Mouse (Mus musculus) MEL (cell line): ENCODE results near the gene Otulinl. TPM values are rescaled to one million over a fixed set of nuclear protein-coding genes. Genes with fewer than 3 reads are reported as not detected.

Experiments used
- DNase-seq: peaks from one replicate; pipeline ENCODE4 v3.0.0; 2011; ENCODE audit warnings: low read depth, low spot score
- H3K27ac ChIP-seq: 2 replicates; pipeline ENCODE4 v1.5.1; 2012; ENCODE audit warnings: low read depth, mild to moderate bottlenecking, control low read depth, low read length, moderate library complexity; ENCODE audit not compliant: control insufficient read depth
- H3K27me3 ChIP-seq, 2 experiments: fragments of 150-350 bp in 1 of 2; sonication (generic) in 1 of 2; 2 replicates each; pipeline ENCODE4 v1.6.1; 2012; ENCODE audit warnings: low read length in 2 of 2, mild to moderate bottlenecking in 2 of 2, improper control_type of control experiment in 1 of 2, moderate library complexity in 1 of 2; ENCODE audit not compliant: insufficient read depth in 2 of 2, control insufficient read depth in 1 of 2
- H3K36me3 ChIP-seq, 2 experiments: 2 replicates each; pipeline ENCODE4 v1.6.1; 2012 to 2014; ENCODE audit warnings: low read length in 2 of 2, improper control_type of control experiment in 1 of 2, inconsistent platforms in 1 of 2, mild to moderate bottlenecking in 1 of 2; ENCODE audit not compliant: insufficient read depth in 2 of 2, control insufficient read depth in 1 of 2
- H3K4me1 ChIP-seq, 2 experiments: fragments of 150-350 bp in 1 of 2; sonication (generic) in 1 of 2; 2 replicates each; pipeline ENCODE4 v1.6.1; 2012; ENCODE audit warnings: low read length in 2 of 2, improper control_type of control experiment in 1 of 2, mild to moderate bottlenecking in 1 of 2; ENCODE audit not compliant: insufficient read depth in 2 of 2, control insufficient read depth in 1 of 2
- H3K4me3 ChIP-seq, 2 experiments: fragments of 150-350 bp in 1 of 2; sonication (generic) in 1 of 2; 2 replicates each; pipeline ENCODE4 v1.5.1; 2012; ENCODE audit warnings: low read depth in 2 of 2, low read length in 2 of 2, mild to moderate bottlenecking in 2 of 2, moderate library complexity in 2 of 2, control low read depth in 1 of 2, improper control_type of control experiment in 1 of 2; ENCODE audit not compliant: control insufficient read depth in 1 of 2, insufficient read depth in 1 of 2
- H3K79me2 ChIP-seq: 2 replicates; pipeline ENCODE4 v1.6.1; 2012; ENCODE audit warnings: mild to moderate bottlenecking, low read length, moderate library complexity; ENCODE audit not compliant: control insufficient read depth, poor library complexity, insufficient read depth
- H3K9ac ChIP-seq: 2 replicates; pipeline ENCODE4 v1.6.1; 2012; ENCODE audit warnings: low read depth, mild to moderate bottlenecking, control low read depth, low read length, moderate library complexity; ENCODE audit not compliant: control insufficient read depth, poor library complexity, severe bottlenecking
- H3K9me3 ChIP-seq: fragments of 150-350 bp; sonication (generic); replicated peaks from 2 replicates; pipeline ENCODE4 v1.6.1; 2012; ENCODE audit warnings: mild to moderate bottlenecking, low read length, improper control_type of control experiment, moderate library complexity; ENCODE audit not compliant: insufficient read depth
- BHLHE40 ChIP-seq: IDR thresholded peaks from 2 replicates; pipeline ENCODE4 v1.6.1; 2012; ENCODE audit warnings: low read depth, mild to moderate bottlenecking, inconsistent platforms, low read length, improper control_type of control experiment, borderline replicate concordance
- CHD1 ChIP-seq: IDR thresholded peaks from 2 replicates; pipeline ENCODE4 v1.6.1; 2012; ENCODE audit warnings: low read depth, mild to moderate bottlenecking, inconsistent platforms, low read length, improper control_type of control experiment
- CHD2 ChIP-seq: IDR thresholded peaks from 2 replicates; pipeline ENCODE4 v1.6.1; 2011; ENCODE audit warnings: low read length, improper control_type of control experiment
- CTCF ChIP-seq, 3 experiments: IDR thresholded peaks in 2 of 3; conservative IDR thresholded peaks in 1 of 3; 2 replicates each; pipeline ENCODE4 v1.5.1; 2011 to 2012; ENCODE audit warnings: low read length in 3 of 3, low read depth in 2 of 3, mild to moderate bottlenecking in 2 of 3, improper control_type of control experiment in 1 of 3, inconsistent platforms in 1 of 3, mixed read lengths in 1 of 3, moderate library complexity in 1 of 3; ENCODE audit not compliant: control insufficient read depth in 1 of 3, insufficient read depth in 1 of 3, poor library complexity in 1 of 3, severe bottlenecking in 1 of 3
- E2F4 ChIP-seq: IDR thresholded peaks from 2 replicates; pipeline ENCODE4 v1.6.1; 2011; ENCODE audit warnings: low read depth, low read length, improper control_type of control experiment, borderline replicate concordance
- ELF1 ChIP-seq: IDR thresholded peaks from 2 replicates; pipeline ENCODE4 v1.6.1; 2014; ENCODE audit warnings: low read depth, mild to moderate bottlenecking, inconsistent platforms, low read length, improper control_type of control experiment, moderate library complexity
- ETS1 ChIP-seq: IDR thresholded peaks from 2 replicates; pipeline ENCODE4 v1.6.1; 2012; ENCODE audit warnings: low read depth, mild to moderate bottlenecking, inconsistent platforms, low read length, improper control_type of control experiment, moderate library complexity
- GABPA ChIP-seq: IDR thresholded peaks from 2 replicates; pipeline ENCODE4 v1.6.1; 2012; ENCODE audit warnings: low read depth, mild to moderate bottlenecking, inconsistent platforms, low read length, improper control_type of control experiment, moderate library complexity
- GATA1 ChIP-seq: IDR thresholded peaks from 2 replicates; pipeline ENCODE4 v1.6.1; 2011; ENCODE audit warnings: low read depth, low read length, improper control_type of control experiment
- HCFC1 ChIP-seq: IDR thresholded peaks from 2 replicates; pipeline ENCODE4 v1.6.1; 2012; ENCODE audit warnings: low read depth, mild to moderate bottlenecking, inconsistent platforms, low read length, improper control_type of control experiment, moderate library complexity
- KAT2A ChIP-seq: conservative IDR thresholded peaks from 2 replicates; pipeline ENCODE4 v1.6.1; 2012; ENCODE audit warnings: low read depth, low read length, improper control_type of control experiment, inconsistent platforms
- MAX ChIP-seq: IDR thresholded peaks from 2 replicates; pipeline ENCODE4 v1.6.1; 2011; ENCODE audit warnings: low read length, improper control_type of control experiment
- MAZ ChIP-seq: IDR thresholded peaks from 2 replicates; pipeline ENCODE4 v1.6.1; 2012; ENCODE audit warnings: low read depth, mild to moderate bottlenecking, inconsistent platforms, low read length, improper control_type of control experiment
- MXI1 ChIP-seq: IDR thresholded peaks from 2 replicates; pipeline ENCODE4 v1.6.1; 2011; ENCODE audit warnings: mild to moderate bottlenecking, low read depth, low read length, improper control_type of control experiment
- MYB ChIP-seq: IDR thresholded peaks from 2 replicates; pipeline ENCODE4 v1.6.1; 2011; ENCODE audit warnings: mild to moderate bottlenecking, low read depth, low read length, improper control_type of control experiment
- MYC ChIP-seq: IDR thresholded peaks from 2 replicates; pipeline ENCODE4 v1.6.1; 2011; ENCODE audit warnings: low read depth, mild to moderate bottlenecking, low read length, improper control_type of control experiment, moderate library complexity
- NRF1 ChIP-seq: IDR thresholded peaks from 2 replicates; pipeline ENCODE4 v1.6.1; 2014; ENCODE audit warnings: low read depth, mild to moderate bottlenecking, inconsistent platforms, low read length, improper control_type of control experiment, moderate library complexity; ENCODE audit not compliant: poor library complexity, insufficient read depth, severe bottlenecking
- POLR2A ChIP-seq, 2 experiments: IDR thresholded peaks; 2 replicates each; pipeline ENCODE4 v1.6.1; 2011 to 2012; ENCODE audit warnings: low read length in 2 of 2, mild to moderate bottlenecking in 2 of 2, control low read depth in 1 of 2, improper control_type of control experiment in 1 of 2, low read depth in 1 of 2, moderate library complexity in 1 of 2; ENCODE audit not compliant: control insufficient read depth in 1 of 2, insufficient read depth in 1 of 2, poor library complexity in 1 of 2
- POLR2AphosphoS5 ChIP-seq: IDR thresholded peaks from 2 replicates; pipeline ENCODE4 v1.6.1; 2012; ENCODE audit warnings: low read depth, borderline replicate concordance, mild to moderate bottlenecking, inconsistent platforms, low read length, moderate library complexity, mixed read lengths
- RAD21 ChIP-seq: IDR thresholded peaks from 2 replicates; pipeline ENCODE4 v1.6.1; 2011; ENCODE audit warnings: mild to moderate bottlenecking, low read depth, low read length, improper control_type of control experiment
- SIN3A ChIP-seq: IDR thresholded peaks from 2 replicates; pipeline ENCODE4 v1.6.1; 2012; ENCODE audit warnings: low read length, improper control_type of control experiment, inconsistent platforms
- SMC3 ChIP-seq: IDR thresholded peaks from 2 replicates; pipeline ENCODE4 v1.6.1; 2011; ENCODE audit warnings: low read depth, low read length, improper control_type of control experiment
- TCF12 ChIP-seq: IDR thresholded peaks from 2 replicates; pipeline ENCODE4 v1.6.1; 2014; ENCODE audit warnings: low read depth, mild to moderate bottlenecking, inconsistent platforms, low read length, improper control_type of control experiment, moderate library complexity
- UBTF ChIP-seq: IDR thresholded peaks from 2 replicates; pipeline ENCODE4 v1.6.1; 2012; ENCODE audit warnings: low read depth, mild to moderate bottlenecking, inconsistent platforms, low read length, improper control_type of control experiment, moderate library complexity, borderline replicate concordance; ENCODE audit not compliant: insufficient read depth
- USF1 ChIP-seq: IDR thresholded peaks from 2 replicates; pipeline ENCODE4 v1.6.1; 2014; ENCODE audit warnings: low read depth, mild to moderate bottlenecking, inconsistent platforms, low read length, improper control_type of control experiment, moderate library complexity
- USF2 ChIP-seq, 2 experiments: IDR thresholded peaks; 2 replicates each; pipeline ENCODE4 v1.6.1; 2011 to 2012; ENCODE audit warnings: improper control_type of control experiment in 2 of 2, low read length in 2 of 2, borderline replicate concordance in 1 of 2, inconsistent platforms in 1 of 2, low read depth in 1 of 2, mild to moderate bottlenecking in 1 of 2; ENCODE audit not compliant: insufficient read depth in 1 of 2
- ZC3H11A ChIP-seq: IDR thresholded peaks from 2 replicates; pipeline ENCODE4 v1.6.1; 2012; ENCODE audit warnings: low read depth, mild to moderate bottlenecking, inconsistent platforms, low read length, improper control_type of control experiment
- ZKSCAN1 ChIP-seq: IDR thresholded peaks from 2 replicates; pipeline ENCODE4 v1.6.1; 2012; ENCODE audit warnings: low read depth, mild to moderate bottlenecking, inconsistent platforms, low read length, improper control_type of control experiment, moderate library complexity
- ZMIZ1 ChIP-seq: IDR thresholded peaks from 2 replicates; pipeline ENCODE4 v1.6.1; 2012; ENCODE audit warnings: low read depth, mild to moderate bottlenecking, inconsistent platforms, low read length, improper control_type of control experiment, moderate library complexity
- ZNF384 ChIP-seq: IDR thresholded peaks from 2 replicates; pipeline ENCODE4 v1.6.1; 2012; ENCODE audit warnings: low read depth, mild to moderate bottlenecking, inconsistent platforms, low read length, improper control_type of control experiment
- polyA plus RNA-seq, 2 experiments: library from polyadenylated mRNA; stranded (reverse) in 1 of 2; unstranded in 1 of 2; fragments of >175 nt in 1 of 2; fragments of >200 nt in 1 of 2; gene quantifications; 2 replicates each; pipeline versions ENCODE4 v1.2.1 to v1.2.4; 2012; ENCODE audit warnings: low replicate concordance in 2 of 2, low read depth in 1 of 2; ENCODE audit not compliant: insufficient read length in 2 of 2, insufficient read depth in 1 of 2, missing spikeins in 1 of 2
- total RNA-seq: library from RNA; depleted of rRNA; stranded (reverse); fragments of 300-350 nt; gene quantifications from 2 replicates; pipeline ENCODE4 v1.2.3, GENCODE M21; 2012

The Otulinl gene
- total and polyA plus RNA-seq, 3 experiments = 0.14 to 0.50 TPM; not detected in 1

DNA sequence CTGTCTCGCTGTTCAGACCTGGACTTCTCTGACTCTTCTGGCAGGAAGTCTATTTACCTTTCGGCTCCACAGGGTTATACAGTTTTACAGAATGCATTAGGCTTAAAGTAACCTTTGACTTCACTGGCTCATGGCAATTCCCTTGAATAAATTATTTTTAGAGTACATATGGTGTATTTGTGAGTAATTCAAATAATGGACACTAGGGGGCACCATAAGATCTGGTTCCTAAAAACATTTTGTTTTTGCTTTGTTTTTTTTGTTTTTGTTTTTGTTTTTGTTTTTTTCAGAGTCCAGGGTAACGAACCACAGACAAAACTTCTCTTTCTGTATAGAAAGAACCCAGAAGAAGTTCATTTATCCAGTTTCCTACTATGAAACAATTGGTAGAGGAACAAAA, 33.7 kb downstream of the Otulinl start:
- Histone ChIP-seq H3K4me3 (no peak overlapping the region), H3K27ac (no peak overlapping the region), H3K4me1 (no peaks in the 10 kb centered on the region), H3K9me3 (no peaks in the 10 kb centered on the region), H3K79me2 (no peaks in the 10 kb centered on the region), H3K36me3 (no peaks in the 10 kb centered on the region), H3K27me3 (peaks cover 0 to 2% of the 10 kb centered on the region in 2 experiments; a peak in 2 of 4 replicates), H3K9ac (no peak overlapping the region)
- peak; percentile 66 for DNase-seq
- no peak for TF ChIP-seq E2F4
- no peak for TF ChIP-seq CHD1
- TF ChIP-seq KAT2A = no peak
- TF ChIP-seq ZNF384 = peak; percentile 48
- no peak for TF ChIP-seq GABPA
- TF ChIP-seq MAZ = no peak
- TF ChIP-seq MXI1 = no peak
- TF ChIP-seq POLR2AphosphoS5 = no peak
- TF ChIP-seq MYB = no peak
- TF ChIP-seq UBTF = no peak
- TF ChIP-seq TCF12 = no peak
- peak; percentile 34 to 82 (median 48); a peak in 5 of 6 replicates for TF ChIP-seq CTCF (IDR thresholded peaks at IDR 0.05 in 2 of 3, conservative IDR thresholded peaks at IDR 0.05 in 1 of 3; ENCODE audit: control insufficient read depth in 1 of 3, insufficient read depth in 1 of 3, low read depth in 2 of 3, low read length in 3 of 3, poor library complexity in 1 of 3, severe bottlenecking in 1 of 3)
- TF ChIP-seq SMC3 = peak; percentile 88
- no peak for TF ChIP-seq NRF1
- no peak for TF ChIP-seq SIN3A
- TF ChIP-seq HCFC1 = no peak
- TF ChIP-seq USF1 = no peak
- no peak for TF ChIP-seq USF2 (IDR thresholded peaks at IDR 0.05; ENCODE audit: borderline replicate concordance in 1 of 2, insufficient read depth in 1 of 2, low read depth in 1 of 2, low read length in 2 of 2)
- TF ChIP-seq CHD2 = no peak
- TF ChIP-seq ETS1 = no peak
- TF ChIP-seq GATA1 = no peak
- no peak for TF ChIP-seq ZKSCAN1
- TF ChIP-seq RAD21 = peak; percentile 99
- TF ChIP-seq ZC3H11A = peak; percentile 91
- no peak for TF ChIP-seq ELF1
- no peak for TF ChIP-seq ZMIZ1
- no peak for TF ChIP-seq MYC
- no peak for TF ChIP-seq POLR2A (IDR thresholded peaks at IDR 0.05; ENCODE audit: control insufficient read depth in 1 of 2, insufficient read depth in 1 of 2, low read depth in 1 of 2, low read length in 2 of 2, poor library complexity in 1 of 2)
- 0 out of 2 replicates have a peak, but pooled peaks have one; percentile 9 for TF ChIP-seq BHLHE40
- TF ChIP-seq MAX = no peak
